Mouse (Mus musculus) spleen, adult 12 weeks (tissue): ENCODE data around the gene Gm20547.

Source experiments
- DNase-seq: peaks from one replicate; pipeline ENCODE4 v3.0.0; 2022; ENCODE audit warnings: low spot score

Gene Gm20547

GRCm38 (mm10) chr17:34896366-34896765, 14.5 kb upstream of the Gm20547 start:
- DNase-seq = no peak

GRCm38 (mm10) chr17:34895724-34896123, 13.9 kb upstream of the Gm20547 start:
- DNase-seq = no peak

- DNase-seq = no peak
Observed at GRCm38 (mm10) chr17:34894801-34895530, 13.1 kb upstream of the Gm20547 start.

- DNase-seq = peak; percentile 65
Observed at GRCm38 (mm10) chr17:34894074-34894597, 12.3 kb upstream of the Gm20547 start.

GRCm38 (mm10) chr17:34893072-34893824, 11.4 kb upstream of the Gm20547 start:
- DNase-seq = no peak

- DNase-seq = no peak
Observed at GRCm38 (mm10) chr17:34891377-34891776, 9.5 kb upstream of the Gm20547 start.

- no peak for DNase-seq
Observed at GRCm38 (mm10) chr17:34890074-34890743, 8.4 kb upstream of the Gm20547 start.

GRCm38 (mm10) chr17:34887942-34888341, 6.1 kb upstream of the Gm20547 start:
- no peak for DNase-seq

GRCm38 (mm10) chr17:34885615-34886014, 3.8 kb upstream of the Gm20547 start:
- DNase-seq = no peak

- no peak for DNase-seq
Observed at GRCm38 (mm10) chr17:34884704-34885103, 2.9 kb upstream of the Gm20547 start.

- no peak for DNase-seq
Observed at GRCm38 (mm10) chr17:34883332-34883731, 1.5 kb upstream of the Gm20547 start.

- DNase-seq = no peak
Observed at GRCm38 (mm10) chr17:34881166-34881565, 676 bp downstream of the Gm20547 start.

GRCm38 (mm10) chr17:34879336-34879879, 2.4 kb downstream of the Gm20547 start, which contains the start of gene Zbtb12:
Gene Zbtb12 (plus strand): TSS chr17:34879483.
- DNase-seq = no peak

GRCm38 (mm10) chr17:34874321-34874720, 7.5 kb downstream of the Gm20547 start:
- no peak for DNase-seq

- DNase-seq = no peak
Observed at GRCm38 (mm10) chr17:34865981-34866380, 15.9 kb downstream of the Gm20547 start.

- DNase-seq = no peak
Observed at GRCm38 (mm10) chr17:34862416-34863081, 19.3 kb downstream of the Gm20547 start, which contains the start of gene Cfb. Gene Cfb (minus strand): TSS chr17:34862518.

- no peak for DNase-seq
Observed at GRCm38 (mm10) chr17:34861704-34862415, 20.0 kb downstream of the Gm20547 start.

- DNase-seq = no peak
Observed at GRCm38 (mm10) chr17:34860514-34860913, 21.3 kb downstream of the Gm20547 start.

- no peak for DNase-seq
Observed at GRCm38 (mm10) chr17:34858670-34859069, 23.2 kb downstream of the Gm20547 start.

GRCm38 (mm10) chr17:34855825-34856224, 26.0 kb downstream of the Gm20547 start:
- no peak for DNase-seq

- DNase-seq = no peak
Observed at GRCm38 (mm10) chr17:34854761-34855160, 27.1 kb downstream of the Gm20547 start.
